In the genomic region with DNA sequence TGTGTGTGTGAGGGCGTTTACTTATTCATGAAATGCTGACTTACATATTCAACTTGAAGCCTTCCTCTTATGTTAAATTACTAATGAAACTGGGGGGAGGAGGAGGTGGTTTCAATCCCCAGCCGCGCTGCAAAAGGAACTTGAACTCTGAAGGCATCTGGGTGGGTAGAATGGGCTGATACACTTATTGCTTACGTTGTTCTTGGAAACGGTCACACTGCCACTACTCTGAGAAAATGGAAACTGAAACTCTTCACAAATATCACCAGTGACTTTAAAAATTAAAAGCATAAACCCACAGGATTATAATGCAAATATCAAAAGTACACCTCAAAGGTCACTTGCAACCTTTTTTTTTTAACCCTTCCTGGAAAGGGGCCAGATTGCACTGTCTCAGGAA, we compare ENCODE assay signal across 13 mouse cellular contexts. TPM values are rescaled to one million over a fixed set of nuclear protein-coding genes. Genes with fewer than 3 reads are reported as not detected.
A peak's percentile ranks its signal among the peaks of the same experiment; 100 is the strongest.
DNase-seq lines count a peak whose midpoint lies in the region; ATAC-seq and TF ChIP-seq lines count a peak whose summit lies in the region.
"Had no signal": no experiment of that assay in that cellular context is flagged by ENCODE, and none has a peak within 500 bp of the region (broad histone marks: within the 10 kb centered on the region; RNA-seq: fewer than 3 reads in every experiment).

No protein-coding gene starts in this region.

- no peaks in the 10 kb centered on the region for H3K36me3 ChIP-seq in intestine, embryonic 16.5 days (ENCODE audit: control insufficient read depth, insufficient read depth, low read length)
- no peaks in the 10 kb centered on the region for H3K36me3 ChIP-seq in intestine, embryonic 15.5 days
- H3K36me3 ChIP-seq in intestine, postnatal 0 days (ENCODE audit: control insufficient read depth, insufficient read depth) = no peaks in the 10 kb centered on the region

- ATAC-seq in intestine, embryonic 16.5 days = no peak
- ATAC-seq in intestine, embryonic 15.5 days = no peak
- no peak for ATAC-seq in intestine, postnatal 0 days

- H3K27me3 ChIP-seq in intestine, embryonic 16.5 days (replicated peaks; ENCODE audit: control insufficient read depth, insufficient read depth, low read length) = no peaks in the 10 kb centered on the region
- H3K27me3 ChIP-seq in intestine, embryonic 15.5 days (replicated peaks) = no peaks in the 10 kb centered on the region; the same call in 1 of the 2 replicates
- H3K27me3 ChIP-seq in intestine, postnatal 0 days (replicated peaks; ENCODE audit: control insufficient read depth, insufficient read depth, low read length) = no peaks in the 10 kb centered on the region
- H3K27me3 ChIP-seq: neural tube, embryonic 13.5 days had no signal

- no peak overlapping the region for H3K4me3 ChIP-seq in intestine, embryonic 16.5 days (ENCODE audit: low read length)
- H3K4me3 ChIP-seq in intestine, embryonic 15.5 days (replicated peaks) = no peak overlapping the region
- no peak overlapping the region for H3K4me3 ChIP-seq in intestine, postnatal 0 days (ENCODE audit: low read depth, low read length)
- H3K4me3 ChIP-seq: limb, embryonic 10.5 days; neural tube, embryonic 13.5 days had no signal

- H3K27ac ChIP-seq in intestine, embryonic 16.5 days (ENCODE audit: low read length) = 0 out of 2 replicates have a peak overlapping the region, but pooled peaks have one; percentile 26
- H3K27ac ChIP-seq in intestine, embryonic 15.5 days = no peak overlapping the region
- H3K27ac ChIP-seq in intestine, postnatal 0 days (ENCODE audit: low read depth, low read length) = 0 out of 2 replicates have a peak overlapping the region, but pooled peaks have one; percentile 17
- H3K27ac ChIP-seq: limb, embryonic 10.5 days; neural tube, embryonic 13.5 days had no signal

- peak; percentile 76 for DNase-seq in CD4-positive helper T cell, adult 2 months (ENCODE audit: low read depth, low spot score)
- peak; percentile 75 for DNase-seq in CD4-positive, CD25-positive, alpha-beta regulatory T cell, adult 2 months (ENCODE audit: low read depth, low spot score)
- DNase-seq in embryo, embryonic 11 days = no peak
- DNase-seq in urinary bladder, postnatal 36 days (ENCODE audit: low spot score in 2 of 2) = no peak
- DNase-seq: adrenal gland, postnatal 36 days; kidney, adult 11 months; kidney, postnatal 36 days; lung, adult 18-20 months had no signal

- no peak overlapping the region for H3K9ac ChIP-seq in intestine, embryonic 16.5 days (ENCODE audit: low read depth, low read length)
- H3K9ac ChIP-seq in intestine, embryonic 15.5 days = no peak overlapping the region
- H3K9ac ChIP-seq in intestine, postnatal 0 days (ENCODE audit: low read depth, low read length) = no peak overlapping the region
- H3K9ac ChIP-seq: neural tube, embryonic 13.5 days had no signal

- H3K4me1 ChIP-seq in intestine, embryonic 16.5 days (ENCODE audit: control insufficient read depth, insufficient read depth, low read length) = peaks cover 22% of the 10 kb centered on the region
- H3K4me1 ChIP-seq in intestine, embryonic 15.5 days (replicated peaks) = peaks cover 18% of the 10 kb centered on the region
- peaks cover 7% of the 10 kb centered on the region; the same call in 1 of the 2 replicates for H3K4me1 ChIP-seq in intestine, postnatal 0 days (replicated peaks; ENCODE audit: control insufficient read depth, insufficient read depth, low read length)

- WGBS in intestine, embryonic 16.5 days = 49% methylated on average over 5 of the region's 5 CpGs
- WGBS in intestine, embryonic 15.5 days = 57% methylated on average over 5 of the region's 5 CpGs
- 38% methylated on average over 5 of the region's 5 CpGs for WGBS in intestine, postnatal 0 days

- no peaks in the 10 kb centered on the region for H3K9me3 ChIP-seq in intestine, embryonic 16.5 days (ENCODE audit: control insufficient read depth, low read length)
- H3K9me3 ChIP-seq in intestine, embryonic 15.5 days = no peaks in the 10 kb centered on the region
- no peaks in the 10 kb centered on the region for H3K9me3 ChIP-seq in intestine, postnatal 0 days (ENCODE audit: control insufficient read depth)
- H3K9me3 ChIP-seq: limb, embryonic 10.5 days; neural tube, embryonic 13.5 days had no signal

- TF ChIP-seq CTCF in intestine, postnatal 0 days (IDR thresholded peaks at IDR 0.05; ENCODE audit: low read depth) = no peak

- no peak overlapping the region for H3K4me2 ChIP-seq in intestine, embryonic 16.5 days (ENCODE audit: low read depth, low read length)
- no peak overlapping the region for H3K4me2 ChIP-seq in intestine, embryonic 15.5 days (replicated peaks)
- H3K4me2 ChIP-seq in intestine, postnatal 0 days (replicated peaks; ENCODE audit: low read depth) = no peak overlapping the region
- H3K4me2 ChIP-seq: neural tube, embryonic 13.5 days had no signal

RNA-seq across cellular contexts. Expression of a gene that starts 37.5 kb away (rescaled TPM):
- 4.5 and 5.9 TPM in 2 replicates for polyA plus RNA-seq in intestine, embryonic 16.5 days (2015; fragmentation: Nextera tagmentation; extraction: Ambion mirVana)
- polyA plus RNA-seq in intestine, embryonic 15.5 days (2015; fragmentation: Nextera tagmentation; extraction: Ambion mirVana) = 14.2 and 14.5 TPM in 2 replicates
- polyA plus RNA-seq in intestine, postnatal 0 days (2015; fragmentation: Nextera tagmentation; extraction: Ambion mirVana) = 10.1 and 16.6 TPM in 2 replicates

Comparison
In these comparisons a context has a peak if more than half of its experiments do, and no peak if none do; other contexts are left out.
1. DNase-seq: peak in CD4-positive helper T cell, adult 2 months (single experiment) and CD4-positive, CD25-positive, alpha-beta regulatory T cell, adult 2 months (single experiment); none in embryo, embryonic 11 days (single experiment) and urinary bladder, postnatal 36 days (0 of 2).